Mouse (Mus musculus): ENCODE measurements around the gene Slk. TPM values are rescaled to one million over a fixed set of nuclear protein-coding genes. Genes with fewer than 3 reads are reported as not detected.

Slk gene
- polyA plus RNA-seq, 1 experiment: 24.7 TPM

GRCm38 (mm10) chr19:47667601-47668000 is 88.1 kb downstream of the Slk start:
- no peak for TF ChIP-seq GATA1 (IDR thresholded peaks at IDR 0.05; ENCODE audit: low read length)

GRCm38 (mm10) chr19:47668399-47668798 is 88.9 kb downstream of the Slk start:
- TF ChIP-seq GATA1 (IDR thresholded peaks at IDR 0.05; ENCODE audit: low read length): no peak

GRCm38 (mm10) chr19:47674419-47674818 is 94.9 kb downstream of the Slk start:
- no peak for TF ChIP-seq GATA1 (IDR thresholded peaks at IDR 0.05; ENCODE audit: low read length)

GRCm38 (mm10) chr19:47678675-47679074 is 99.2 kb downstream of the Slk start:
- no peak for TF ChIP-seq GATA1 (IDR thresholded peaks at IDR 0.05; ENCODE audit: low read length)

- no peak for TF ChIP-seq GATA1 (IDR thresholded peaks at IDR 0.05; ENCODE audit: low read length)
These were observed 110.1 kb downstream of the Slk start for GRCm38 (mm10) chr19:47689592-47689991.

GRCm38 (mm10) chr19:47691994-47692393 is 112.5 kb downstream of the Slk start, which contains the start of gene Col17a1:
Gene Col17a1, minus strand, starts transcription at chr19:47692094.
- no peak for TF ChIP-seq GATA1 (IDR thresholded peaks at IDR 0.05; ENCODE audit: low read length)

Other genes starting within 250 kb of the Slk start
- not detected in 2 replicates for gene Sh3pxd2a, start 115.3 kb upstream of the Slk start, polyA plus RNA-seq (2012)
- gene Stn1, start 42.2 kb upstream of the Slk start, polyA plus RNA-seq (2012): 6.0 and 7.9 TPM in 2 replicates
- not detected in 2 replicates for gene Col17a1, start 112.4 kb downstream of the Slk start, polyA plus RNA-seq (2012)
- 9.2 and 19.6 TPM in 2 replicates for gene Sfr1, start 152.0 kb downstream of the Slk start, polyA plus RNA-seq (2012)